Mouse (Mus musculus) colon, adult 2 months (tissue): ENCODE measurements around the gene Rarb. TPM values are rescaled to one million over a fixed set of nuclear protein-coding genes. Genes with fewer than 3 reads are reported as not detected.

ENCODE experiments used
- polyA plus RNA-seq: library from polyadenylated mRNA; depleted of rRNA; stranded (reverse); fragments of >200 nt; gene quantifications from 2 replicates; pipeline ENCODE4 v1.2.3, GENCODE M21; 2012; rRNA removed

The Rarb gene
- polyA plus RNA-seq, result 1.4 and 3.9 TPM in 2 replicates

GRCm38 (mm10) chr14:16818602-16819250 lies at the start of gene Rarb:
Gene Rarb (minus strand): TSS chr14:16819156.

